Mouse (Mus musculus): ENCODE data around the gene Tbrg4.

DNA sequence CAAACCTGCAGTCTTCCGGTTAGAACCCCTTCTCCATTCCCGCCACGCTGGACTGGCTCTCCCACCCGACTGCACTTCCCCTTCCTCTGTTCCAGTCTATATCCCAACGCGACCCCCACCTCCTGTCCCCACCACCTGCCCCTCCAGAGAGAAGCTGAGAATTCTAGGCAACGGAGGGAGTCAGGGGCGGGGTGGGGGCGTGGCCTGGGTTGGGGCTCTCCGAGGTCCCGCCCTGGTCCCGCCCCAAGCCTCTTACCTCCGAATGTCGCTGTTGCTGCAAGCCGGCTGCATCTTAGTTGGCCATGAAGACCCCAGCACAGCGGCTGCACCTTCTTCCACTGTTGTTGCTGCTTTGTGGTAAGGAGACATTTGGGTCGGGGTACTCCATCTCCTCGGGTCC lies 32.4 kb upstream of the Tbrg4 start, which contains the start of gene Ramp3:
- peak; percentile 1; the same call in 1 of the 2 replicates for TF ChIP-seq CTCF (IDR thresholded peaks at IDR 0.05; ENCODE audit: borderline replicate concordance, insufficient read depth, low read depth, low read length)
- no peak for TF ChIP-seq POLR2A (IDR thresholded peaks at IDR 0.05; ENCODE audit: borderline replicate concordance, insufficient read depth, low read length)

Data from cerebellum, adult 2 months (tissue).